Mouse (Mus musculus) heart, postnatal 36 days (tissue): ENCODE data around the gene Col11a2. TPM values are rescaled to one million over a fixed set of nuclear protein-coding genes. Genes with fewer than 3 reads are reported as not detected.
A peak's percentile ranks its signal among the peaks of the same experiment; 100 is the strongest.

ENCODE experiments used
- DNase-seq, 2 experiments: peaks; one replicate each; pipeline ENCODE4 v3.0.0; 2021 to 2022
- intact Hi-C: fragments of 180-260 bp; cut with DNase I; formaldehyde crosslinking; loops from one replicate; pipeline ENCODE4 v1.15.1; 2025
- total RNA-seq, 2 experiments: library from RNA; stranded (reverse); gene quantifications; 2 replicates each; pipeline ENCODE4 v1.2.3; 2021

Gene Col11a2
- total RNA-seq, 2 experiments from 2014 or later, result 0.98 to 1.9 TPM

DNA sequence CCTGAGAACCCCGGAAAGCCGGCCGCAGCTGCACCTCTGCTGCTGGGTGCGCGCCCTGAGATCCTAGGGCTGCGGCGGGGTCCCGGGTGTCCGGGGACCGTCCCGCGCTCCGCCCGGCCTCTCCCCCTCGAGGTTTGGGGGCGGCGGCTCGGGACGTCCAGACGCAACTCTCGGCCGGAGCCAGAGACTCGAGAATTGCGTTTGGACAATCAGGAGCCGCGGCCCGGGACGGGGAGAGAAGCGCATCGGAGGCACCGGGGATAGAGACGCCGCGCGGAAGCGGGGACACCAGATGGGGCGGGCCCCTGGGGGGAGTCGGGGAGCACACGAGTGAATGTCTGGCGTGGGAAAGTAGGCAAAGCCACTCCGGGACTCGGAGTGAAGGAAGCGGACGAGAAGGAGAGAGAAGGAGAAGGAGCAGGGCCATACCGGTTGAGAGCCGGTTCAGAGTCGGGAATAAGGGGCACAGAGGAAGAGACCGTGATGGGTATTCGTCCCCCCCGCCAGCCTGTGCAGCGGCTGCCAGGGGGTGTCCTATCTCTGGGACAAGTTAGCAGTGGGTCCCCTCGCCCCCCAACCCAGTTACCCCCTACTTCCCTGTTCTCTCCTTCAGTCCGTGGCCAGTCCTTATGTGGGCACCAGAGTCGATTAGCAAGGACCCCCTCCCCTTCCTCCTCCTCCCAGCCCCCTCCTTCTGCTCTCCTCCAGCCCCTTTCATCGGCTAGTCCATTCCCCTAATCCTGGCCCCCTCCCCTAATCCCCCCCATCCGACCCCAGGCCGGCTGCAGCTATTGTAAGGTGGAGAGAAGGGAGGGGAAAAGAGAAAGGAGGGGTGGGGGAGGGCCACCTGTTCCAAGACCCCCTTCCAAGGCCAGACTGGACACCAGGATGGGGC, 14.1 kb upstream of the Col11a2 start:
- DNase-seq, result no peak
- intact Hi-C loops, result no loop called here

- intact Hi-C loops, result no loop called here
- no peak for DNase-seq
Measured at GRCm38 (mm10) chr17:34025756-34026151, 13.5 kb upstream of the Col11a2 start.

GRCm38 (mm10) chr17:34026221-34026620, 13.0 kb upstream of the Col11a2 start:
- DNase-seq, result no peak
- intact Hi-C loops, result no loop called here

DNA sequence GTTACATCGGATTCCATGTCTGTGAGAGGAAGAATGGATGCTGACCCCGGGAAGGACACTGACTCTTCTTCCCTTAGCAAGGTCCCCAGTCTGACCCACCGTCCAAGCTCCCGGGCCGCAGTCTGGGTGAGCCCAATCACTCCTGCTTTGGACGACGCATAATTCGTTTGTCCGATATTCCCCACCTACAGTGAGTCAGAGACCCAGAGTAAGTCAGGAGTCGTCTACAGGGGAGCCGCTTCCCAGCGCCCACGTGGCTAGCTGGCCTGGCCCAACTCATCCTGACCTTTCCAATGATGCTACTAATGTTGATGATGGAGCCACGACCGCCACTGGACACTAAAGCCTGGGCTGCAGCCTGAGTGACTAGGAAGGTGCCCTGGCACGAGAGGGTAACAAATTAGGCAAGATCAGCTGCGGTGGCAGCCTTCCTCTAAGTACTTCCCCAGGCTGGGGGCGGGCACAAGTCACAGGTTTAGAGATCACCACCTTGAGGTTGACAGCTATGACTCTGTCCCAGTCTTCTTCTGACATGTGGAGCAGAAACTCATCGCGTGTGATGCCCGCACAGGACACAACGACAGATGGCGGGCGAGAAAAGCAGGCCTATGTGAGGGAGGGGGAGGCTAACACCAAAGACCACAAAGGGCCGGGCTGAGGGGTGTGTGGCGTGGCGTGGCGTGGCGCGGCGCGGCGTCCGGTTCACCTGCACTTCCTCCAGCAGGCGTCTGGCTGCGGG, 12.2 kb upstream of the Col11a2 start:
- intact Hi-C loops, result no loop called here
- no peak for DNase-seq

- DNase-seq, result peak; percentile 90 to 91
- intact Hi-C loops, result no loop called here
Measured at GRCm38 (mm10) chr17:34027656-34028223, 11.5 kb upstream of the Col11a2 start, which contains the start of gene H2-Ke6. TSS of gene H2-Ke6 (minus strand) at chr17:34028060.

GRCm38 (mm10) chr17:34028501-34029149, 10.6 kb upstream of the Col11a2 start:
- DNase-seq, result no peak
- intact Hi-C loops, result no loop called here

DNA sequence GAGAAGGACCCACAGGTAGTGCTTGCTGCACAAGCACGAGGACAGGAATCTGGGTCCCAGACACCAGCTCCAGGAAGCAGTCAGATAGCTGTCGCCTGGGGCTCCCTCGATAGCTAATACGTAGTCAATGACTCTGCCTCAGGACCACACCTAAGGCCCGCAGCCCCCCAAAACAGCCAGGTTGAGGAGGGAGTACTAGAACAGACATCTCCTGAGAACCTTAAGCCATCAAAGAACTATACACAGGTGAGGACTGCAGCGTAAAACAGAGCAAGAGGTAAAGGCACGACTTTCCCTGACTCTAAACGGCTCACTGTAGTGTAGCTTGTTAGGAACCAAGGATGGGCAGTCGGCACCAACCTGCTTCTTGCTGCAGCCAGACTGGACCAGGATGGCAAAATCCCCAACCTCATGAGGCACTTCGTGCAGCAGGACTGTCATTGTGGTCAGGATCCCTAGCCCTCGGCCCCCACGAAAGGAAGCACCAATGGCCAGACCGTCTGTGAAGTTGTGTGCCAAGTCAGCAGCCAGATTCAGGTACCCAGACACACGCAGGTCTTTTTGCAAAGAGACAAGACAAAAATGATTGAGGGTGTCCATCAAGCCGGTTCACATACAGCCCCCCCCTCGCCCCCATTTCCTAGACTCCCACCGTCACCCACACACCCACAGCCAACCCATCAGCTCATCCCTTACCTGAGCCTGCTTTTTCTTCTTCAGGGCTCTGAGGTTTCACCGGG, 9.9 kb upstream of the Col11a2 start:
- no peak for DNase-seq
- intact Hi-C loops, result no loop called here

- DNase-seq, result no peak
- intact Hi-C loops, result loop anchor here (5.0 kb wide), 1 partner anchor 87 kb away; the partner anchor contains the start of gene H2-DMa
Measured at GRCm38 (mm10) chr17:34029890-34030595, 9.2 kb upstream of the Col11a2 start.

- intact Hi-C loops, result loop anchor here (5.0 kb wide), 1 partner anchor 86 kb away; the partner anchor contains the start of gene H2-DMa
- no peak for DNase-seq
Measured at GRCm38 (mm10) chr17:34030861-34031326, 8.3 kb upstream of the Col11a2 start.

GRCm38 (mm10) chr17:34031465-34032173, 7.6 kb upstream of the Col11a2 start, which contains the start of the genes Slc39a7 and Rxrb:
TSS of gene Slc39a7 (minus strand) at chr17:34031682.
TSS of gene Rxrb (plus strand) at chr17:34031812.
- DNase-seq, result peak; percentile 98 to 99
- intact Hi-C loops, result loop anchor here (5.0 kb wide), 1 partner anchor 86 kb away; the partner anchor contains the start of gene H2-DMa

DNA sequence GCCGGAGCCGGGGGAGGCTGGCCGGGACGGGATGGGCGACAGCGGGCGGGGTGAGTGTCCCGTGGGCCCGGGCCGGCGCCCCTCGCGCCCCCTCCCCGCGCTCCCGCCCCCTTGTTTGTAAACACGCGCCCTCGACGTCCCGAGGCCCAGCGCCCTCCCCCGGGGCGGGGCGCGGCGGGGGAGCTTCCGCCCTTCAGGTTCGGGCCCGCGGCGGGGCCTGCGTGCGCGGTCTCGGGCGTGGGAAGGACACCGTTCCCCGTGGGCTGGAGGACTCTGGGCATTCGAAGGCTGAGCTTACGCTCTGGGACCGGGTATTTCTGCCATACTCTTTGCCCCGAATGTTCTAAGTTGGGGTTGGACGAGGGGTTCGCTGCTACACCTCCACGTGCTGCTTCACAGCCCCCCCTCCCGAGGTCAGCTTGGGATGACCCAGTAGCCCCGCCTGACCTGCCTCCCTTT, 7.0 kb upstream of the Col11a2 start:
- intact Hi-C loops, result loop anchor here (5.0 kb wide), 1 partner anchor 85 kb away; the partner anchor contains the start of gene H2-DMa
- peak in 1 of 2 experiments; percentile 65 for DNase-seq

- DNase-seq, result no peak
- intact Hi-C loops, result loop anchor here (5.0 kb wide), 1 partner anchor 84 kb away; the partner anchor contains the start of gene H2-DMa
Measured at GRCm38 (mm10) chr17:34032806-34033205, 6.4 kb upstream of the Col11a2 start.

GRCm38 (mm10) chr17:34033441-34033840, 5.8 kb upstream of the Col11a2 start:
- intact Hi-C loops, result loop anchor here (5.0 kb wide), 1 partner anchor 84 kb away; the partner anchor contains the start of gene H2-DMa
- no peak for DNase-seq

DNA sequence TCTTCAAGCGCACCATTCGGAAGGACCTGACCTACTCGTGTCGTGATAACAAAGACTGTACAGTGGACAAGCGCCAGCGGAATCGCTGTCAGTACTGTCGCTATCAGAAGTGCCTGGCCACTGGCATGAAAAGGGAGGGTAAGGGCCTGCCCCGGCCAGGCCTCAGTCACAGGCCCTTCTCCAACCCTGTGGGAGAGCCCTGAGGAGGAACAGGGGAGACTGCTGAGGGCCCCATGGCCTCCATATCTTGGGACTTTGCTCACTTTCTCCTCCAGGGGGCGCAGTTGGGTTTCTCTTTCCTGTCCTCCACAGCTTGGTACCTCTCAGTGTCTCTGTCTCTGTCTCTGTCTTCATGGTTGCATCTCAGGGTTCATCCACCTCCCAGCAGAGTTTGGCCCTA, 5.2 kb upstream of the Col11a2 start:
- DNase-seq, result peak; percentile 64 to 65
- intact Hi-C loops, result loop anchor here (5.0 kb wide), 1 partner anchor 83 kb away; the partner anchor contains the start of gene H2-DMa

DNA sequence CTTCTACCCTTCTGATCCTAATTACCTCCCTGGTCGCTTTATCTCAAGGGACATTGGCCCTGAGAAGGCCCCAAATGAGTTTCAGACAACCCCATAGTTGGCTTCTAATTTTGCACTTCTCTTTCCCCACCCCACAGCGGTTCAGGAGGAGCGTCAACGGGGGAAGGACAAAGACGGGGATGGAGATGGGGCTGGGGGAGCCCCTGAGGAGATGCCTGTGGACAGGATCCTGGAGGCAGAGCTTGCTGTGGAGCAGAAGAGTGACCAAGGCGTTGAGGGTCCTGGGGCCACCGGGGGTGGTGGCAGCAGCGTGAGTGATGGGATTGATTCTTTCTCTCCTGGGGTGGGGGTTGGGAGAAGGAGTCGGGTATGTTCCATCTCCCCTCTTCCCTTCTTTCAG, 3.7 kb upstream of the Col11a2 start:
- DNase-seq, result no peak
- intact Hi-C loops, result no loop called here

DNA sequence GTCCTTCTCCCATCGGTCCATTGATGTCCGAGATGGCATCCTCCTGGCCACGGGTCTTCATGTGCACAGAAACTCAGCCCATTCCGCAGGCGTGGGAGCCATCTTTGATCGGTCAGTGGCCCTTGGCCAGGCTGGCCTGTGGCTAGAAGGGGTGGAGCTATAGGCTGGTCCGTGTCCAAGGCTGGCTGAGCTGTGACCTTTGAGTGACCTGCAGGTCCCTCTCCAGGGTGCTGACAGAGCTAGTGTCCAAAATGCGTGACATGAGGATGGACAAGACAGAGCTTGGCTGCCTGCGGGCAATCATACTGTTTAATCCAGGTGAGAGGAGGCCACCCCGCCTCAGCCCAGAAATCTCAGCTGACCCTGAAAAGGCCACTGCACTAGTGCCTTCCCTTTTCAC, 2.6 kb upstream of the Col11a2 start:
- no peak for DNase-seq
- intact Hi-C loops, result no loop called here

- DNase-seq, result no peak
Measured at GRCm38 (mm10) chr17:34037241-34037640, 2.0 kb upstream of the Col11a2 start.

DNA sequence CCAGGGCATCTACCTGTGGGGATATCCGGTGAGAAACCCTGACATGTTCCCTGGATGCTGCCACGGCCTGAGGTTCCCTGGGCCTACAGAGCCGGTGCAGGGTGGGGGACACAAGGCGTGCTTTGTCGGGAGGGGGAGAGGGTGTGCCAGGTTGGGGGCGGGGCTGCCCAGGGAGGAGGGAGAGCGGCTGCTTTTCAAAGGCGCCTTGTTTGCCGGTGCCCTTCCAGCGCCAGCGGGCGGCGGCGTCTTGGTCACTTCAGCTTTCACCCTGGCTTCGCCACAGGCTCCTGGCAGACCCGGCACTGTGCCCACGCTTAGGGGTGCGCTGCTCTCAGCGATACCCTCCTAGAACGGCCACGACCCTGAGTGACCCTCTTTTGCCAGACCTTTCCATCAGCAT, 797 bp upstream of the Col11a2 start:
- no peak for DNase-seq
- intact Hi-C loops, result no loop called here

More at GRCm38 (mm10) chr17:34037241-34037640, 2.0 kb upstream of the Col11a2 start:
- intact Hi-C loops, result no loop called here
